Mouse (Mus musculus) B cell, adult 62 days (primary cell): ENCODE measurements around the gene Vmn1r148. TPM values are rescaled to one million over a fixed set of nuclear protein-coding genes. Genes with fewer than 3 reads are reported as not detected.

Experiments
- total RNA-seq: library from RNA; stranded (reverse); gene quantifications from 4 replicates; pipeline ENCODE4 v1.2.4, GENCODE M21; 2023

Vmn1r148 gene
- not detected in 4 replicates for total RNA-seq

GRCm38 (mm10) chr7:22413283-22413682, at the start of gene Vmn1r148:
Gene Vmn1r148 (plus strand): TSS chr7:22413583.

GRCm38 (mm10) chr7:22370939-22371338, 42.4 kb upstream of the Vmn1r148 start, which contains the start of gene Gm8660:
Gene Gm8660 (minus strand): TSS chr7:22371039.

GRCm38 (mm10) chr7:22438129-22438528, 24.7 kb downstream of the Vmn1r148 start, which contains the start of gene Vmn1r149:
Gene Vmn1r149 (minus strand): TSS chr7:22438229.

GRCm38 (mm10) chr7:22463975-22464374, 50.6 kb downstream of the Vmn1r148 start, which contains the start of gene Gm10665:
Gene Gm10665 (minus strand): TSS chr7:22464075.

Other genes with a start within 250 kb of the Vmn1r148 start
- not detected in 4 replicates for gene Vmn1r142, start 249.5 kb upstream of the Vmn1r148 start, total RNA-seq
- not detected in 4 replicates for gene Vmn1r143, start 224.2 kb upstream of the Vmn1r148 start, total RNA-seq
- gene Gm8653, start 212.3 kb upstream of the Vmn1r148 start, total RNA-seq, result not detected in 4 replicates
- gene Gm8453, start 184.1 kb upstream of the Vmn1r148 start, total RNA-seq, result not detected in 4 replicates
- not detected in 4 replicates for gene Gm4187, start 83.9 kb upstream of the Vmn1r148 start, total RNA-seq
- gene Gm8660, start 42.5 kb upstream of the Vmn1r148 start, total RNA-seq, result not detected in 4 replicates
- gene Vmn1r149, start 24.6 kb downstream of the Vmn1r148 start, total RNA-seq, result not detected in 4 replicates
- not detected in 4 replicates for gene Gm10665, start 50.5 kb downstream of the Vmn1r148 start, total RNA-seq
- gene Vmn1r151, start 86.1 kb downstream of the Vmn1r148 start, total RNA-seq, result not detected in 4 replicates
- not detected in 4 replicates for gene Vmn1r152, start 109.4 kb downstream of the Vmn1r148 start, total RNA-seq
- not detected in 4 replicates for gene Gm8677, start 121.3 kb downstream of the Vmn1r148 start, total RNA-seq
- not detected in 4 replicates for gene Gm4201, start 151.8 kb downstream of the Vmn1r148 start, total RNA-seq
- gene Gm4565, start 174.5 kb downstream of the Vmn1r148 start, total RNA-seq, result not detected in 4 replicates
- not detected in 4 replicates for gene Vmn1r155, start 244.4 kb downstream of the Vmn1r148 start, total RNA-seq